Mouse (Mus musculus) liver, embryonic 14.5 days (tissue): ENCODE results near the gene Gstk1.

ENCODE experiments used
- CTCF ChIP-seq: IDR thresholded peaks from 2 replicates; pipeline ENCODE4 v1.5.1; 2016; ENCODE audit warnings: antibody characterized with exemption, low read depth, control low read depth
- EP300 ChIP-seq: IDR thresholded peaks from 2 replicates; pipeline ENCODE4 v1.6.1; 2016; ENCODE audit warnings: antibody characterized with exemption, low read depth

DNA sequence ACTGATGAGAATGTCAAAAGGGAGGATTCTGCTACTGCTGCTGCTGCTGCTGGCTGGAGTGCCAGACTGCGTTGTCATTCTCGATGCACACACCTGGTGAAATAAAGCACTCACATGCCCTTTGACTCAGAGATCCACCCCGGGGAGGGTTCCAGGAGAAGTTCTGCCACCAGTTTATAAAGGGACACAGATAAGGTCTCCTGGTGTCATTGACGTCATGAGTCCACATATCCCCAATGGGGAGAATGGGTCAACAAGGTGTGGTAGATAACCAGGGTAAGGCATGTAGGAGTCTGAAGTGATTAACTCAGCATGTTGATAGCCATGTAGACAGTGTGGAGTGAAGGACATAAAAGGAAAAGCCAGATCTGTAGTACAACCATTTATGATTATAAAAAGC, 16.1 kb upstream of the Gstk1 start:
- TF ChIP-seq EP300 (no peak), CTCF (no peak)
